Mouse (Mus musculus): ENCODE measurements around the gene Acap1. TPM values are rescaled to one million over a fixed set of nuclear protein-coding genes. Genes with fewer than 3 reads are reported as not detected.
"Not testable (repeated sequence)": the region's sequence is repeated elsewhere in the genome, so short reads cannot be mapped to it uniquely, and the experiment has no call there.

The Acap1 gene
- polyA plus RNA-seq, 1 experiment = 1.5 TPM

- Histone ChIP-seq H3K9me3 (replicated peaks; ENCODE audit: control insufficient read depth, insufficient read depth, low read length, poor library complexity, severe bottlenecking) (no peaks in the 10 kb centered on the region), H3K9ac (ENCODE audit: low read depth, poor library complexity, severe bottlenecking) (peak overlapping the region; percentile 99), H3K27me3 (ENCODE audit: control insufficient read depth, insufficient read depth, low read length, poor library complexity, severe bottlenecking) (no peaks in the 10 kb centered on the region), H3K4me3 (ENCODE audit: low read depth, low read length) (peak overlapping the region; percentile 16; the same call in 1 of the 2 replicates), H3K4me1 (ENCODE audit: control insufficient read depth, insufficient read depth, low read length) (peaks cover 2% of the 10 kb centered on the region), H3K27ac (ENCODE audit: insufficient read depth, low read length) (no peak overlapping the region), H3K36me3 (ENCODE audit: control insufficient read depth, insufficient read depth, low read length, poor library complexity, severe bottlenecking) (peaks cover 39% of the 10 kb centered on the region)
- TF ChIP-seq EP300 (IDR thresholded peaks at IDR 0.05; ENCODE audit: insufficient read depth, low read depth, low read length) = no peak
- TF ChIP-seq POLR2A (IDR thresholded peaks at IDR 0.05; ENCODE audit: insufficient read depth, low read length) = no peak
- TF ChIP-seq CTCF (IDR thresholded peaks at IDR 0.05; ENCODE audit: low read depth, low read length) = no peak
Measured at GRCm38 (mm10) chr11:69919053-69919452, 23.7 kb upstream of the Acap1 start.

- peaks cover 2% of the 10 kb centered on the region for H3K4me1 ChIP-seq (ENCODE audit: control insufficient read depth, insufficient read depth, low read length)
- no peak overlapping the region for H3K27ac ChIP-seq (ENCODE audit: insufficient read depth, low read length)
- no peaks in the 10 kb centered on the region for H3K9me3 ChIP-seq (replicated peaks; ENCODE audit: control insufficient read depth, insufficient read depth, low read length, poor library complexity, severe bottlenecking)
- no peak overlapping the region for H3K9ac ChIP-seq (ENCODE audit: low read depth, poor library complexity, severe bottlenecking)
- H3K4me3 ChIP-seq (ENCODE audit: low read depth, low read length) = no peak overlapping the region
- TF ChIP-seq CTCF (IDR thresholded peaks at IDR 0.05; ENCODE audit: low read depth, low read length) = no peak
- TF ChIP-seq EP300 (IDR thresholded peaks at IDR 0.05; ENCODE audit: insufficient read depth, low read depth, low read length) = no peak
- no peak for TF ChIP-seq POLR2A (IDR thresholded peaks at IDR 0.05; ENCODE audit: insufficient read depth, low read length)
- H3K27me3 ChIP-seq (ENCODE audit: control insufficient read depth, insufficient read depth, low read length, poor library complexity, severe bottlenecking) = no peaks in the 10 kb centered on the region
- H3K36me3 ChIP-seq (ENCODE audit: control insufficient read depth, insufficient read depth, low read length, poor library complexity, severe bottlenecking) = peaks cover 39% of the 10 kb centered on the region
Measured at GRCm38 (mm10) chr11:69918118-69918517, 22.8 kb upstream of the Acap1 start.

- peaks cover 39% of the 10 kb centered on the region for H3K36me3 ChIP-seq (ENCODE audit: control insufficient read depth, insufficient read depth, low read length, poor library complexity, severe bottlenecking)
- TF ChIP-seq POLR2A (IDR thresholded peaks at IDR 0.05; ENCODE audit: insufficient read depth, low read length) (no peak), EP300 (IDR thresholded peaks at IDR 0.05; ENCODE audit: insufficient read depth, low read depth, low read length) (no peak), CTCF (IDR thresholded peaks at IDR 0.05; ENCODE audit: low read depth, low read length) (no peak)
- H3K9ac ChIP-seq (ENCODE audit: low read depth, poor library complexity, severe bottlenecking) = no peak overlapping the region
- peaks cover 2% of the 10 kb centered on the region for H3K4me1 ChIP-seq (ENCODE audit: control insufficient read depth, insufficient read depth, low read length)
- no peaks in the 10 kb centered on the region for H3K27me3 ChIP-seq (ENCODE audit: control insufficient read depth, insufficient read depth, low read length, poor library complexity, severe bottlenecking)
- H3K4me3 ChIP-seq (ENCODE audit: low read depth, low read length) = no peak overlapping the region
- H3K27ac ChIP-seq (ENCODE audit: insufficient read depth, low read length) = no peak overlapping the region
- H3K9me3 ChIP-seq (replicated peaks; ENCODE audit: control insufficient read depth, insufficient read depth, low read length, poor library complexity, severe bottlenecking) = no peaks in the 10 kb centered on the region
Measured at GRCm38 (mm10) chr11:69917379-69917948, 22.1 kb upstream of the Acap1 start.

DNA sequence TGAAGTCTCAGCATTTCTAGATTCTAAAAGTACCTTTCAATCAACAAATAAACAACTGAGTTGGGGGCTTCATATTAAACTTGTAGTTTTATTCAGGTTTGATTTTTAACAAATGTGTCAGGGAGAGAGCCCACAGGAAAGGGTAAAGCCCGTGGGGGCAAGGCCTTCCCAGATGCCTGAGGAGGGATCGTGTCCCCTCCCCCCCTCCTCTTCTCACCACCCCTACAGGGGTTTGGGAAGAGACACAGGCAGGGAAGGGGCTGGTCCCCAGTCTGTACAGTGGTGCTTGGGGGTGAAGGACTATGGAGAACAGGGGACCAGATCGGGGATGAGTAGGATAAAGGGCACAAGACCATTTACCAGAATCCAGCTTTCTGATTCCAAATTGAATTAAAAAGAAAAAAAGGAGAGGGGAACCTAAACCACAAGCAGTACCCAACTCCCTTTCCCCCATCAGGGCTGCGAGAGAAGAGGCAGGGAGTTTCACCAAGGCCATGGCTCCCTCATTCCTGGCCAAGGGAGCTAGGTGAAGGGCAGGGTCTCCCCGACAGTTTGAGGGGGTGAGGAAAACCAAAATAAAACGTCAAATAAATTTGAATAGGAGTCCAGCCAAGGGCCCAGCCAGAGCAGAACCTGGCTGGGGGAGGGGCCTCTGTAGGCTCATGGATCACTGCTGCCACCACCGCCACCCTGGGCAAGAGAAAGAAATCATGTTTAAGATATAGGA is 21.5 kb upstream of the Acap1 start:
- not testable (repeated sequence) for H3K27me3 ChIP-seq (ENCODE audit: control insufficient read depth, insufficient read depth, low read length, poor library complexity, severe bottlenecking); H3K4me3 ChIP-seq (ENCODE audit: low read depth, low read length); H3K27ac ChIP-seq (ENCODE audit: insufficient read depth, low read length); H3K9ac ChIP-seq (ENCODE audit: low read depth, poor library complexity, severe bottlenecking); H3K9me3 ChIP-seq (replicated peaks; ENCODE audit: control insufficient read depth, insufficient read depth, low read length, poor library complexity, severe bottlenecking); H3K4me1 ChIP-seq (ENCODE audit: control insufficient read depth, insufficient read depth, low read length)
- peaks cover 39% of the 10 kb centered on the region for H3K36me3 ChIP-seq (ENCODE audit: control insufficient read depth, insufficient read depth, low read length, poor library complexity, severe bottlenecking)

DNA sequence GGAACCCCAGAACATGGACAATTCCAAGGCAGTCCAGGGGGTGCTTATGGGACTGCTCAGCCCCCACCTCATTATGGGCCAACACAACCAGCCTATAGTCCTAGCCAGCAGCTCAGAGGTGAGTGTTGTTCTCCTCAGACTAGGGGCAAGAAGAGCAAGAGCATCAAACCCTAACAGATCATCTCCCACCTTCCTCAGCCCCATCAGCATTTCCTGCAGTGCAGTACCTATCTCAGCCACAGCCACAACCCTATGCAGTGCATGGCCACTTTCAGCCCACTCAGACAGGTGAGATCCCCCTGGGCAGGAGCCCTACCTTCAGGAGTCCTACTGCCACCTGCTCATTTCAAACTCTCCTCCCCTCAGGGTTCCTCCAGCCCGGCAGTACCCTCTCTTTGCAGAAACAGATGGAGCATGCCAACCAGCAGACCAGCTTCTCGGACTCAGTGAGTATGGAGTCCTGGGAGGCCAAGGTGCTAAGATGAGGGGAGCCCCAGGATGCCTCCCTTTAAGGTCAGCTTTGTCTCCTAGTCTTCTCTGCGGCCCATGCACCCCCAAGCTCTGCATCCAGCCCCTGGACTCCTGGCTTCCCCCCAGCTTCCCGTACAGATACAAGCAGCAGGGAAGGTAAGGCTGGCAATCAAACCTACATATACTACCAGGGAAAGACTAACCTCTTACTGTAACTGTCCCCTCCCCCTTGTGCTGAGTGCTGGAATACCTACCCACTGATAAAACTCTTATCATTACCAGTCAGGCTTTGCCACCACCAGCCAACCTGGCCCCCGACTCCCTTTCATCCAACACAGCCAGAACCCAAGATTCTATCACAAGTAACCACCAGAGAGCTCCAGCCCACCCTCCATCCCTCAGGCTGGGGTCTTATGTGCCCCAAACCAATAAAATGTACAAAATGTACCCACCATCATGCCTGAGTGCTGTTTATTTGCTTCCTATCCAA is 20.6 kb upstream of the Acap1 start:
- H3K4me3 ChIP-seq (ENCODE audit: low read depth, low read length) = no peak overlapping the region
- H3K9me3 ChIP-seq (replicated peaks; ENCODE audit: control insufficient read depth, insufficient read depth, low read length, poor library complexity, severe bottlenecking) = no peaks in the 10 kb centered on the region
- H3K27ac ChIP-seq (ENCODE audit: insufficient read depth, low read length) = no peak overlapping the region
- TF ChIP-seq CTCF (IDR thresholded peaks at IDR 0.05; ENCODE audit: low read depth, low read length) (no peak), EP300 (IDR thresholded peaks at IDR 0.05; ENCODE audit: insufficient read depth, low read depth, low read length) (no peak), POLR2A (IDR thresholded peaks at IDR 0.05; ENCODE audit: insufficient read depth, low read length) (no peak)
- H3K9ac ChIP-seq (ENCODE audit: low read depth, poor library complexity, severe bottlenecking) = no peak overlapping the region
- H3K27me3 ChIP-seq (ENCODE audit: control insufficient read depth, insufficient read depth, low read length, poor library complexity, severe bottlenecking) = no peaks in the 10 kb centered on the region
- H3K36me3 ChIP-seq (ENCODE audit: control insufficient read depth, insufficient read depth, low read length, poor library complexity, severe bottlenecking) = peaks cover 43% of the 10 kb centered on the region
- peaks cover 2% of the 10 kb centered on the region for H3K4me1 ChIP-seq (ENCODE audit: control insufficient read depth, insufficient read depth, low read length)

All from ES-Bruce4 (cell line).